Mouse (Mus musculus) cortical plate, adult 2 months (tissue): ENCODE results near the gene Dus1l.

ENCODE experiments used
- CTCF ChIP-seq: fragments of 200-500 bp; IDR thresholded peaks from 2 replicates; pipeline ENCODE4 v1.5.1; 2011; ENCODE audit warnings: mild to moderate bottlenecking, control low read depth, low read length; ENCODE audit not compliant: insufficient read depth; ENCODE audit errors: extremely low read depth
- POLR2A ChIP-seq: fragments of 200-500 bp; IDR thresholded peaks from 2 replicates; pipeline ENCODE4 v1.6.1; 2011; ENCODE audit warnings: mild to moderate bottlenecking, low read length, control low read depth; ENCODE audit not compliant: insufficient read depth; ENCODE audit errors: extremely low read depth

- TF ChIP-seq CTCF = no peak
- no peak for TF ChIP-seq POLR2A
Observed at GRCm38 (mm10) chr11:120785145-120785544, 11.1 kb downstream of the Dus1l start.
